Mouse (Mus musculus): Measurements from ENCODE around the gene Rnf145. TPM values are rescaled to one million over a fixed set of nuclear protein-coding genes. Genes with fewer than 3 reads are reported as not detected.

Gene Rnf145
- polyA plus RNA-seq, 1 experiment from 2014 or later: 53.5 TPM

- no peaks in the 10 kb centered on the region for H3K36me3 ChIP-seq (replicated peaks)
- H3K9me3 ChIP-seq (replicated peaks): no peaks in the 10 kb centered on the region
- no peak for ATAC-seq (ENCODE audit: insufficient read depth)
These were observed 76.0 kb downstream of the Rnf145 start for GRCm38 (mm10) chr11:44594768-44595167.

GRCm38 (mm10) chr11:44606881-44607280 lies 88.1 kb downstream of the Rnf145 start:
- Histone ChIP-seq H3K4me1 (replicated peaks) (no peaks in the 10 kb centered on the region), H3K36me3 (replicated peaks) (no peaks in the 10 kb centered on the region), H3K27me3 (peaks cover 26% of the 10 kb centered on the region), H3K27ac (replicated peaks) (no peak overlapping the region), H3K9ac (no peak overlapping the region), H3K4me2 (no peak overlapping the region), H3K9me3 (replicated peaks) (no peaks in the 10 kb centered on the region), H3K4me3 (replicated peaks) (no peak overlapping the region)
- ATAC-seq (ENCODE audit: insufficient read depth): no peak
- WGBS (ENCODE audit: insufficient replicate concordance): 59% methylated on average over 8 of the region's 8 CpGs

More at GRCm38 (mm10) chr11:44594768-44595167, 76.0 kb downstream of the Rnf145 start:
- Histone ChIP-seq H3K27ac (replicated peaks) (no peak overlapping the region), H3K4me2 (no peak overlapping the region), H3K27me3 (no peaks in the 10 kb centered on the region), H3K9ac (no peak overlapping the region), H3K4me3 (replicated peaks) (no peak overlapping the region), H3K4me1 (replicated peaks) (no peaks in the 10 kb centered on the region)
- WGBS (ENCODE audit: insufficient replicate concordance): 68% methylated on average over 3 of the region's 3 CpGs

GRCm38 (mm10) chr11:44608646-44609045 lies 89.9 kb downstream of the Rnf145 start:
- Histone ChIP-seq H3K9me3 (replicated peaks) (no peaks in the 10 kb centered on the region), H3K27ac (replicated peaks) (no peak overlapping the region), H3K27me3 (peaks cover 43% of the 10 kb centered on the region), H3K4me3 (replicated peaks) (no peak overlapping the region), H3K36me3 (replicated peaks) (no peaks in the 10 kb centered on the region), H3K9ac (no peak overlapping the region), H3K4me2 (no peak overlapping the region), H3K4me1 (replicated peaks) (no peaks in the 10 kb centered on the region; the same call in 1 of the 2 replicates)
- WGBS (ENCODE audit: insufficient replicate concordance): 59% methylated on average over 11 of the region's 11 CpGs
- ATAC-seq (ENCODE audit: insufficient read depth): no peak

- whole genome bisulfite sequencing (ENCODE audit: insufficient replicate concordance): 1% methylated on average over 45 of the region's 45 CpGs
- Histone ChIP-seq H3K9ac (no peak overlapping the region), H3K9me3 (replicated peaks) (no peaks in the 10 kb centered on the region), H3K27me3 (peaks cover 67% of the 10 kb centered on the region), H3K27ac (replicated peaks) (no peak overlapping the region), H3K4me2 (peak overlapping the region; percentile 47), H3K4me3 (replicated peaks) (peak overlapping the region; percentile 20), H3K4me1 (replicated peaks) (no peaks in the 10 kb centered on the region; the same call in 1 of the 2 replicates), H3K36me3 (replicated peaks) (no peaks in the 10 kb centered on the region)
- no peak for ATAC-seq (ENCODE audit: insufficient read depth)
These were observed 92.4 kb downstream of the Rnf145 start for GRCm38 (mm10) chr11:44610971-44611781.

GRCm38 (mm10) chr11:44612156-44612555 lies 93.4 kb downstream of the Rnf145 start:
- no peak overlapping the region for H3K4me3 ChIP-seq (replicated peaks)
- no peak for ATAC-seq (ENCODE audit: insufficient read depth)
- no peaks in the 10 kb centered on the region for H3K36me3 ChIP-seq (replicated peaks)
- H3K27ac ChIP-seq (replicated peaks): no peak overlapping the region
- peaks cover 77% of the 10 kb centered on the region for H3K27me3 ChIP-seq
- WGBS (ENCODE audit: insufficient replicate concordance): 4% methylated on average over 10 of the region's 10 CpGs
- H3K9me3 ChIP-seq (replicated peaks): no peaks in the 10 kb centered on the region
- H3K4me2 ChIP-seq: no peak overlapping the region
- no peak overlapping the region for H3K9ac ChIP-seq
- peaks cover 7% of the 10 kb centered on the region for H3K4me1 ChIP-seq (replicated peaks)

GRCm38 (mm10) chr11:44612681-44613410 lies 94.1 kb downstream of the Rnf145 start:
- Histone ChIP-seq H3K4me2 (peak overlapping the region; percentile 46), H3K4me1 (replicated peaks) (peaks cover 11% of the 10 kb centered on the region), H3K36me3 (replicated peaks) (no peaks in the 10 kb centered on the region), H3K27ac (replicated peaks) (no peak overlapping the region), H3K27me3 (peaks cover 83% of the 10 kb centered on the region), H3K4me3 (replicated peaks) (no peak overlapping the region; the same call in 1 of the 2 replicates), H3K9ac (no peak overlapping the region), H3K9me3 (replicated peaks) (no peaks in the 10 kb centered on the region)
- WGBS (ENCODE audit: insufficient replicate concordance): 1% methylated on average over 38 of the region's 38 CpGs
- no peak for ATAC-seq (ENCODE audit: insufficient read depth)

GRCm38 (mm10) chr11:44613411-44614180 lies 94.8 kb downstream of the Rnf145 start:
- Histone ChIP-seq H3K4me1 (replicated peaks) (peaks cover 15% of the 10 kb centered on the region), H3K36me3 (replicated peaks) (no peaks in the 10 kb centered on the region), H3K4me3 (replicated peaks) (no peak overlapping the region; the same call in 1 of the 2 replicates), H3K27me3 (peaks cover 91% of the 10 kb centered on the region), H3K27ac (replicated peaks) (no peak overlapping the region), H3K4me2 (peak overlapping the region; percentile 46), H3K9me3 (replicated peaks) (no peaks in the 10 kb centered on the region), H3K9ac (no peak overlapping the region)
- ATAC-seq (ENCODE audit: insufficient read depth): no peak
- 7% methylated on average over 14 of the region's 14 CpGs for WGBS (ENCODE audit: insufficient replicate concordance)

Small RNA genes within 50 kb of the gene (microRNA-seq; reads per million reads assigned to microRNA genes)
- not detected for gene Gm22121

Other genes starting within 250 kb of the Rnf145 start
- gene Il12b, start 118.9 kb upstream of the Rnf145 start, polyA plus RNA-seq (2015; fragmentation: Nextera tagmentation; extraction: Ambion mirVana): not detected in 2 replicates
- gene Ublcp1, start 48.5 kb upstream of the Rnf145 start, polyA plus RNA-seq (2015; fragmentation: Nextera tagmentation; extraction: Ambion mirVana): 42.5 and 42.9 TPM in 2 replicates
- gene Ebf1, start 98.4 kb downstream of the Rnf145 start, polyA plus RNA-seq (2015; fragmentation: Nextera tagmentation; extraction: Ambion mirVana): 1.2 and 1.5 TPM in 2 replicates

Data from liver, embryonic 15.5 days (tissue).